In genomic region chr16:19894435-19894994, GRCm38 (mm10) we compare ENCODE assay signal across 25 mouse cellular contexts.
DNase-seq lines count a peak whose midpoint lies in the region; ATAC-seq and TF ChIP-seq lines count a peak whose summit lies in the region.
"Had no signal": no experiment of that assay in that cellular context is flagged by ENCODE, and none has a peak within 500 bp of the region (broad histone marks: within the 10 kb centered on the region; RNA-seq: fewer than 3 reads in every experiment).

No protein-coding gene starts in this region.

- dilution Hi-C loops in CH12.LX (cut with MboI; ENCODE audit: extremely low pct_ligation_motif_present, extremely low pct_unique_long_range_greater_than_20kb, low sequenced_read_pairs) = no loop called here

- H3K9ac ChIP-seq in CH12.LX (ENCODE audit: insufficient read depth, low read depth) = no peak overlapping the region
- no peak overlapping the region for H3K9ac ChIP-seq in midbrain, embryonic 16.5 days (ENCODE audit: low read depth, low read length)
- H3K9ac ChIP-seq: embryonic facial prominence, embryonic 12.5 days; forebrain, embryonic 12.5 days had no signal

- H3K4me1 ChIP-seq in CH12.LX (ENCODE audit: control insufficient read depth in 1 of 2, insufficient read depth in 2 of 2) = peaks cover 0 to 6% of the 10 kb centered on the region in 2 experiments; a peak in 2 of 4 replicates
- H3K4me1 ChIP-seq in midbrain, embryonic 16.5 days (ENCODE audit: control insufficient read depth, insufficient read depth, low read length) = no peaks in the 10 kb centered on the region
- H3K4me1 ChIP-seq: embryonic facial prominence, embryonic 10.5 days; embryonic facial prominence, embryonic 12.5 days; forebrain, embryonic 10.5 days; forebrain, embryonic 12.5 days had no signal

- H3K9me3 ChIP-seq in CH12.LX (replicated peaks; ENCODE audit: low read length) = peaks cover 1% of the 10 kb centered on the region
- H3K9me3 ChIP-seq in midbrain, embryonic 16.5 days (replicated peaks; ENCODE audit: control insufficient read depth, low read length, poor library complexity, severe bottlenecking) = no peaks in the 10 kb centered on the region
- H3K9me3 ChIP-seq: embryonic facial prominence, embryonic 10.5 days; embryonic facial prominence, embryonic 12.5 days; forebrain, embryonic 10.5 days; forebrain, embryonic 12.5 days; G1E had no signal

- no peak for TF ChIP-seq CTCF in CH12.LX (conservative IDR thresholded peaks at IDR 0.05 in 1 of 2, IDR thresholded peaks at IDR 0.05 in 1 of 2; ENCODE audit: low read depth in 2 of 2, low read length in 2 of 2)

- TF ChIP-seq RAD21 in CH12.LX (IDR thresholded peaks at IDR 0.05; ENCODE audit: low read depth, low read length) = no peak

- H3K27ac ChIP-seq in CH12.LX (ENCODE audit: insufficient read depth, low read depth) = no peak overlapping the region
- H3K27ac ChIP-seq in midbrain, embryonic 16.5 days (ENCODE audit: low read length) = no peak overlapping the region
- H3K27ac ChIP-seq: embryonic facial prominence, embryonic 10.5 days; embryonic facial prominence, embryonic 12.5 days; forebrain, embryonic 10.5 days; forebrain, embryonic 12.5 days had no signal

- no peak overlapping the region for H3K4me2 ChIP-seq in CH12.LX (ENCODE audit: insufficient read depth, low read depth, poor library complexity, severe bottlenecking)
- no peak overlapping the region for H3K4me2 ChIP-seq in midbrain, embryonic 16.5 days (ENCODE audit: low read length)
- H3K4me2 ChIP-seq: embryonic facial prominence, embryonic 12.5 days; forebrain, embryonic 12.5 days had no signal

- ATAC-seq in megakaryocyte, adult 5-6 weeks (ENCODE audit: poor library complexity, severe bottlenecking) = no peak
- no peak for ATAC-seq in midbrain, embryonic 16.5 days
- ATAC-seq: activated CD4-positive, CD25-positive, alpha-beta regulatory T cell, adult 4 months; CD4-positive, CD25-positive, alpha-beta regulatory T cell, adult 4 months; forebrain, embryonic 14.5 days; forebrain, embryonic 16.5 days; Patski had no signal

- H3K79me2 ChIP-seq in CH12.LX (replicated peaks; ENCODE audit: control insufficient read depth, extremely low read depth, insufficient read depth, poor library complexity, severe bottlenecking) = no peaks in the 10 kb centered on the region

- no peaks in the 10 kb centered on the region for H3K36me3 ChIP-seq in CH12.LX (replicated peaks in 1 of 2; ENCODE audit: control insufficient read depth in 1 of 2, insufficient read depth in 1 of 2, low read length in 1 of 2)
- H3K36me3 ChIP-seq in midbrain, embryonic 16.5 days (ENCODE audit: control insufficient read depth, insufficient read depth, low read length) = no peaks in the 10 kb centered on the region
- H3K36me3 ChIP-seq: embryonic facial prominence, embryonic 10.5 days; embryonic facial prominence, embryonic 12.5 days; forebrain, embryonic 10.5 days; forebrain, embryonic 12.5 days; G1E had no signal

- TF ChIP-seq EP300 in CH12.LX (IDR thresholded peaks at IDR 0.05; ENCODE audit: low read length) = no peak

- H3K27me3 ChIP-seq in CH12.LX (replicated peaks) = peaks cover 2% of the 10 kb centered on the region
- H3K27me3 ChIP-seq in midbrain, embryonic 16.5 days (ENCODE audit: control insufficient read depth, insufficient read depth, low read depth, low read length) = no peaks in the 10 kb centered on the region
- H3K27me3 ChIP-seq: embryonic facial prominence, embryonic 12.5 days; forebrain, embryonic 12.5 days had no signal

- in situ Hi-C loops in CH12.LX (cut with MboI; ENCODE audit: low pct_ligation_motif_present, low pct_unique_long_range_greater_than_20kb, low sequenced_read_pairs) = no loop called here

- WGBS in midbrain, embryonic 16.5 days = 95% methylated on average over 9 of the region's 9 CpGs

- TF ChIP-seq POLR2A in CH12.LX (IDR thresholded peaks at IDR 0.05; ENCODE audit: low read depth, low read length) = peak; percentile 33

- no peak for DNase-seq in CH12.LX (ENCODE audit: extremely low read depth)
- DNase-seq in fat pad, adult 2 months (ENCODE audit: extremely low read depth, low read depth, low spot score) = peak; percentile 36
- peak; percentile 47 for DNase-seq in testis, postnatal 10 days (ENCODE audit: low spot score)
- DNase-seq in spleen, postnatal 36 days (ENCODE audit: low spot score in 2 of 2) = no peak
- DNase-seq: adrenal gland, adult 8-10 months; adrenal gland, postnatal 14 days; adrenal gland, postnatal 36 days; B cell, adult 2 months; cerebellum, adult 11-12 months; cerebellum, adult 2 months; cerebellum, adult 9-10 months; cerebellum, postnatal 10 days; cerebellum, postnatal 25 days had no signal

- no peak overlapping the region for H3K4me3 ChIP-seq in CH12.LX (replicated peaks in 1 of 3; ENCODE audit: low read depth in 2 of 3, low read length in 2 of 3, poor library complexity in 1 of 3)
- H3K4me3 ChIP-seq in midbrain, embryonic 16.5 days (ENCODE audit: low read depth, low read length) = no peak overlapping the region
- H3K4me3 ChIP-seq: embryonic facial prominence, embryonic 10.5 days; embryonic facial prominence, embryonic 12.5 days; forebrain, embryonic 10.5 days; forebrain, embryonic 12.5 days had no signal

TF ChIP-seq in CH12.LX, 34 proteins besides CTCF, POLR2A, EP300 and RAD21:
- peak; percentile 72 for TF ChIP-seq TCF12 (IDR thresholded peaks at IDR 0.05; ENCODE audit: low read depth, low read length)
- TF ChIP-seq IRF4 (IDR thresholded peaks at IDR 0.05; ENCODE audit: low read depth, low read length) = peak; percentile 36; the same call in 1 of the 2 replicates
- TF ChIP-seq CHD1 (IDR thresholded peaks at IDR 0.05; ENCODE audit: low read depth, low read length) = peak; percentile 81; the same call in 1 of the 2 replicates
- no peak for TF ChIP-seq ELF1 (IDR thresholded peaks at IDR 0.05; ENCODE audit: low read depth, low read length)
- TF ChIP-seq ZNF384 (IDR thresholded peaks at IDR 0.05; ENCODE audit: low read depth, low read length) = peak; percentile 93

Comparison
In these comparisons a context has a peak if more than half of its experiments do, and no peak if none do; other contexts are left out.
1. DNase-seq: peak in fat pad, adult 2 months (single experiment) and testis, postnatal 10 days (single experiment); none in CH12.LX (single experiment) and spleen, postnatal 36 days (0 of 2).